Mouse (Mus musculus) myocyte (in vitro differentiated cells): Measurements from ENCODE around the gene Fam205a1. TPM values are rescaled to one million over a fixed set of nuclear protein-coding genes. Genes with fewer than 3 reads are reported as not detected.
A peak's percentile ranks its signal among the peaks of the same experiment; 100 is the strongest.
"Not testable (repeated sequence)": the region's sequence is repeated elsewhere in the genome, so short reads cannot be mapped to it uniquely, and the experiment has no call there.

Experiments used
- H3K27me3 ChIP-seq: one replicate; pipeline ENCODE4 v1.6.1; 2011; ENCODE audit not compliant: control insufficient read depth, insufficient read depth, insufficient read length
- H3K36me3 ChIP-seq: one replicate; pipeline ENCODE4 v1.6.1; 2011; ENCODE audit not compliant: control insufficient read depth, insufficient read depth
- H3K4me2 ChIP-seq: one replicate; pipeline ENCODE4 v1.6.1; 2011; ENCODE audit warnings: low read depth, control low read depth
- H3K4me3 ChIP-seq: one replicate; pipeline ENCODE4 v1.5.1; 2011; ENCODE audit warnings: mild to moderate bottlenecking, control low read depth, moderate library complexity
- H3K79me2 ChIP-seq: one replicate; pipeline ENCODE4 v1.6.1; 2011; ENCODE audit not compliant: control insufficient read depth, insufficient read depth
- H3ac ChIP-seq: one replicate; pipeline ENCODE4 v1.6.1; 2011; ENCODE audit not compliant: control insufficient read depth, insufficient read length
- CEBPB ChIP-seq: IDR thresholded peaks from 2 replicates; pipeline ENCODE4 v1.6.1; 2011; ENCODE audit warnings: mild to moderate bottlenecking, moderate library complexity; ENCODE audit not compliant: poor library complexity, insufficient read depth, severe bottlenecking
- E2F4 ChIP-seq: IDR thresholded peaks from one replicate; pipeline ENCODE4 v1.6.1; 2011; ENCODE audit warnings: mild to moderate bottlenecking, control low read depth, moderate library complexity; ENCODE audit not compliant: insufficient read depth
- MAX ChIP-seq: IDR thresholded peaks from one replicate; pipeline ENCODE4 v1.6.1; 2011; ENCODE audit warnings: low read depth, mild to moderate bottlenecking, control low read depth
- MYOD1 ChIP-seq, 3 experiments: IDR thresholded peaks; one replicate each; pipeline ENCODE4 v1.6.1; 2011; ENCODE audit warnings: control low read depth in 2 of 3, low read depth in 2 of 3, mild to moderate bottlenecking in 2 of 3, moderate library complexity in 1 of 3; ENCODE audit not compliant: insufficient read length in 2 of 3, control insufficient read depth in 1 of 3
- MYOG ChIP-seq, 3 experiments: IDR thresholded peaks; one replicate each; pipeline ENCODE4 v1.6.1; 2011; ENCODE audit warnings: control low read depth in 2 of 3, low read depth in 2 of 3, mild to moderate bottlenecking in 2 of 3; ENCODE audit not compliant: insufficient read length in 2 of 3, control insufficient read depth in 1 of 3, insufficient read depth in 1 of 3
- POLR2A ChIP-seq: IDR thresholded peaks from one replicate; pipeline ENCODE4 v1.6.1; 2011; ENCODE audit warnings: low read depth, mild to moderate bottlenecking, control low read depth, moderate library complexity; ENCODE audit not compliant: insufficient read length
- POLR2AphosphoS2 ChIP-seq: IDR thresholded peaks from one replicate; pipeline ENCODE4 v1.6.1; 2011; ENCODE audit warnings: low read depth, control low read depth; ENCODE audit not compliant: insufficient read length
- REST ChIP-seq: IDR thresholded peaks from one replicate; pipeline ENCODE4 v1.6.1; 2011; ENCODE audit warnings: mild to moderate bottlenecking, control low read depth, moderate library complexity; ENCODE audit not compliant: insufficient read depth, insufficient read length
- SRF ChIP-seq: IDR thresholded peaks from one replicate; pipeline ENCODE4 v1.6.1; 2011; ENCODE audit warnings: low read depth; ENCODE audit not compliant: control insufficient read depth, insufficient read length
- TCF12 ChIP-seq: IDR thresholded peaks from one replicate; pipeline ENCODE4 v1.6.1; 2011; ENCODE audit warnings: mild to moderate bottlenecking, control low read depth; ENCODE audit not compliant: poor library complexity, insufficient read depth, severe bottlenecking
- TCF3 ChIP-seq: IDR thresholded peaks from one replicate; pipeline ENCODE4 v1.6.1; 2011; ENCODE audit warnings: low read depth, control low read depth; ENCODE audit not compliant: insufficient read length
- USF1 ChIP-seq: IDR thresholded peaks from one replicate; pipeline ENCODE4 v1.6.1; 2011; ENCODE audit warnings: low read depth, mild to moderate bottlenecking, control low read depth, moderate library complexity
- polyA plus RNA-seq: library from polyadenylated mRNA; unstranded; fragments of >200 nt; fragmentation: generic; extraction: Trizol; gene quantifications from one replicate; pipeline ENCODE4 v1.2.1, GENCODE M21; 2012; ENCODE audit warnings: missing spikeins

Gene Fam205a1
- not detected for polyA plus RNA-seq

GRCm38 (mm10) chr4:42853788-42854187 lies at the start of gene Fam205a1:
Fam205a1 (minus strand) TSS chr4:42853888.
- H3K4me3 ChIP-seq, H3K4me2 ChIP-seq, H3K36me3 ChIP-seq, H3K79me2 ChIP-seq, H3ac ChIP-seq, H3K27me3 ChIP-seq: not testable (repeated sequence)

- Histone ChIP-seq H3K4me3 (no peak overlapping the region), H3K36me3 (no peaks in the 10 kb centered on the region), H3ac (no peak overlapping the region), H3K79me2 (no peaks in the 10 kb centered on the region), H3K27me3 (peaks cover 32% of the 10 kb centered on the region), H3K4me2 (no peak overlapping the region)
- TF ChIP-seq POLR2AphosphoS2, result no peak
- TF ChIP-seq REST, result no peak
- TF ChIP-seq SRF, result no peak
- no peak for TF ChIP-seq E2F4
- no peak for TF ChIP-seq TCF12
Observed at GRCm38 (mm10) chr4:42902730-42903129, 49.0 kb upstream of the Fam205a1 start.

- H3K4me2 ChIP-seq, result no peak overlapping the region
- no peaks in the 10 kb centered on the region for H3K36me3 ChIP-seq
- no peak overlapping the region for H3ac ChIP-seq
- H3K27me3 ChIP-seq, result peaks cover 32% of the 10 kb centered on the region
- no peak for TF ChIP-seq TCF12
- TF ChIP-seq USF1, result peak; percentile 9
- no peaks in the 10 kb centered on the region for H3K79me2 ChIP-seq
- no peak overlapping the region for H3K4me3 ChIP-seq
Observed at GRCm38 (mm10) chr4:42902174-42902573, 48.5 kb upstream of the Fam205a1 start.

GRCm38 (mm10) chr4:42900878-42901277 lies 47.2 kb upstream of the Fam205a1 start:
- Histone ChIP-seq H3K36me3 (no peaks in the 10 kb centered on the region), H3K4me3 (no peak overlapping the region), H3K4me2 (no peak overlapping the region), H3K79me2 (no peaks in the 10 kb centered on the region), H3ac (no peak overlapping the region), H3K27me3 (peaks cover 32% of the 10 kb centered on the region)
- TF ChIP-seq CEBPB (no peak), SRF (no peak), MAX (no peak), USF1 (no peak), MYOG (IDR thresholded peaks at IDR 0.05; ENCODE audit: control insufficient read depth in 1 of 3, insufficient read depth in 1 of 3, insufficient read length in 2 of 3, low read depth in 2 of 3) (no peak), POLR2A (no peak), REST (no peak), POLR2AphosphoS2 (no peak), TCF3 (no peak), TCF12 (no peak), E2F4 (no peak), MYOD1 (IDR thresholded peaks at IDR 0.05; ENCODE audit: control insufficient read depth in 1 of 3, insufficient read length in 2 of 3, low read depth in 2 of 3) (no peak)

- Histone ChIP-seq H3K36me3 (no peaks in the 10 kb centered on the region), H3K4me2 (no peak overlapping the region), H3K79me2 (no peaks in the 10 kb centered on the region), H3K27me3 (peaks cover 34% of the 10 kb centered on the region), H3ac (no peak overlapping the region), H3K4me3 (no peak overlapping the region)
- TF ChIP-seq USF1 (no peak), MYOG (IDR thresholded peaks at IDR 0.05; ENCODE audit: control insufficient read depth in 1 of 3, insufficient read depth in 1 of 3, insufficient read length in 2 of 3, low read depth in 2 of 3) (no peak), SRF (no peak), TCF12 (no peak), MYOD1 (IDR thresholded peaks at IDR 0.05; ENCODE audit: control insufficient read depth in 1 of 3, insufficient read length in 2 of 3, low read depth in 2 of 3) (no peak)
Observed at GRCm38 (mm10) chr4:42898914-42899313, 45.2 kb upstream of the Fam205a1 start.

GRCm38 (mm10) chr4:42895118-42895517 lies 41.4 kb upstream of the Fam205a1 start:
- Histone ChIP-seq H3K27me3 (peaks cover 21% of the 10 kb centered on the region), H3ac (no peak overlapping the region)
- TF ChIP-seq POLR2AphosphoS2 (no peak), MYOG (IDR thresholded peaks at IDR 0.05; ENCODE audit: control insufficient read depth in 1 of 3, insufficient read depth in 1 of 3, insufficient read length in 2 of 3, low read depth in 2 of 3) (no peak), POLR2A (no peak), E2F4 (no peak), TCF3 (no peak), USF1 (no peak)

More at GRCm38 (mm10) chr4:42895118-42895517, 41.4 kb upstream of the Fam205a1 start:
- H3K36me3 ChIP-seq, result no peaks in the 10 kb centered on the region
- H3K79me2 ChIP-seq, result no peaks in the 10 kb centered on the region
- no peak overlapping the region for H3K4me2 ChIP-seq
- H3K4me3 ChIP-seq, result no peak overlapping the region
